Mouse (Mus musculus) liver, postnatal 0 days (tissue): ENCODE results near the gene Ptprg. TPM values are rescaled to one million over a fixed set of nuclear protein-coding genes. Genes with fewer than 3 reads are reported as not detected.

Experiments used
- ATAC-seq: fragments of 200-750 bp; cut with Nextera tagmentation; 2 replicates; pipeline ENCODE4 v1.8.0; 2017; ENCODE audit warnings: mild to moderate bottlenecking, moderate library complexity
- DNase-seq: peaks from one replicate; pipeline ENCODE4 v3.0.0-alpha.2; 2016
- H3K27ac ChIP-seq: fragments of 300-500 bp; sonication (generic); 2 replicates; pipeline ENCODE4 v1.5.1; 2014; ENCODE audit warnings: antibody characterized with exemption, moderate library complexity, mild to moderate bottlenecking, low read depth
- H3K27me3 ChIP-seq: fragments of 300-500 bp; sonication (generic); 2 replicates; pipeline ENCODE4 v1.6.1; 2014; ENCODE audit warnings: low read length, control low read depth, mixed read lengths; ENCODE audit not compliant: insufficient read depth
- H3K36me3 ChIP-seq: fragments of 300-500 bp; sonication (generic); replicated peaks from 2 replicates; pipeline ENCODE4 v1.6.1; 2014; ENCODE audit warnings: mild to moderate bottlenecking, control low read depth, low read length, moderate library complexity, mixed read lengths; ENCODE audit not compliant: insufficient read depth
- H3K4me1 ChIP-seq: fragments of 300-500 bp; sonication (generic); 2 replicates; pipeline ENCODE4 v1.6.1; 2014; ENCODE audit warnings: antibody characterized with exemption, mild to moderate bottlenecking, control low read depth; ENCODE audit not compliant: insufficient read depth
- H3K4me2 ChIP-seq: fragments of 300-500 bp; sonication (generic); 2 replicates; pipeline ENCODE4 v1.6.1; 2014; ENCODE audit warnings: low read depth, mild to moderate bottlenecking, low read length, moderate library complexity, mixed read lengths
- H3K4me3 ChIP-seq: fragments of 300-500 bp; sonication (generic); 2 replicates; pipeline ENCODE4 v1.5.1; 2014; ENCODE audit warnings: low read depth, low read length
- H3K9ac ChIP-seq: fragments of 300-500 bp; sonication (generic); replicated peaks from 2 replicates; pipeline ENCODE4 v1.6.1; 2014; ENCODE audit warnings: mild to moderate bottlenecking, moderate library complexity
- H3K9me3 ChIP-seq: fragments of 300-500 bp; sonication (generic); 2 replicates; pipeline ENCODE4 v1.6.1; 2016; ENCODE audit warnings: mild to moderate bottlenecking, control low read depth, low read length, mixed read lengths
- CTCF ChIP-seq: sonication (generic); IDR thresholded peaks from 2 replicates; pipeline ENCODE4 v1.5.1; 2016; ENCODE audit warnings: antibody characterized with exemption, low read depth
- EP300 ChIP-seq: IDR thresholded peaks from 2 replicates; pipeline ENCODE4 v1.6.1; 2016; ENCODE audit warnings: antibody characterized with exemption, low read depth, mild to moderate bottlenecking
- WGBS: fragments of 180-500 bp; shearing (Covaris S2); extraction: QIAGEN DNeasy Blood & Tissue Kit; methylation state at CpG from one replicate; pipeline ENCODE4 v1.1.7; 2014; ENCODE audit not compliant: insufficient replicate concordance; 5-methylcytosine and 5-hydroxymethylcytosine counted together
- polyA plus RNA-seq: library from polyadenylated mRNA; unstranded; fragments of >200 nt; fragmentation: Nextera tagmentation; extraction: Ambion mirVana; gene quantifications from 2 replicates; pipeline ENCODE4 v1.2.1, GENCODE M21; 2015

The Ptprg gene
- polyA plus RNA-seq, 1 experiment from 2014 or later: 2.7 TPM

DNA sequence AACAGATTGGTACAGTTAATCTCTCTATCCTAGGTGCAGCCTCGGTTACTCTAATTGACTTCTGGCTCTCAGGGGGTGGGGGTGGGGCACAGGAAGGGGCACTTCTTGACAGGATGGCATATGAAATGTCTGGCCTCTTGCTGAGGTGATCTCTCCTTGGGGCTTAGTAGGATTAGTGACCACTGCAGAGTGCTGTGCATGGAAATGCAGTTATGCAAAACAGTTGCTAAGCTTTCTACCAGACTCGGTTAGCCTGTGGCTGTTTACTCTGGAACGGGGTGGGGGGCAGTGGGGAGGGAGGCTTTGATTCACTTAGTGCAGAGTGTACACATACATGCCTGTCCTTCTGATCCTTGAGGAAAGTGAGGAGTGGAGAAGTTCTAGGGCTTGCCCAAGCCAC is 114.4 kb downstream of the Ptprg start:
- ATAC-seq: no peak
- H3K27me3 ChIP-seq: no peaks in the 10 kb centered on the region
- no peaks in the 10 kb centered on the region for H3K4me1 ChIP-seq
- H3K9ac ChIP-seq: no peak overlapping the region
- no peak overlapping the region for H3K4me2 ChIP-seq
- TF ChIP-seq CTCF: no peak
- TF ChIP-seq EP300: no peak
- no peak overlapping the region for H3K4me3 ChIP-seq
- WGBS: 21% methylated on average over 3 of the region's 3 CpGs
- DNase-seq: no peak
- H3K36me3 ChIP-seq: no peaks in the 10 kb centered on the region
- H3K9me3 ChIP-seq: no peaks in the 10 kb centered on the region
- no peak overlapping the region for H3K27ac ChIP-seq

DNA sequence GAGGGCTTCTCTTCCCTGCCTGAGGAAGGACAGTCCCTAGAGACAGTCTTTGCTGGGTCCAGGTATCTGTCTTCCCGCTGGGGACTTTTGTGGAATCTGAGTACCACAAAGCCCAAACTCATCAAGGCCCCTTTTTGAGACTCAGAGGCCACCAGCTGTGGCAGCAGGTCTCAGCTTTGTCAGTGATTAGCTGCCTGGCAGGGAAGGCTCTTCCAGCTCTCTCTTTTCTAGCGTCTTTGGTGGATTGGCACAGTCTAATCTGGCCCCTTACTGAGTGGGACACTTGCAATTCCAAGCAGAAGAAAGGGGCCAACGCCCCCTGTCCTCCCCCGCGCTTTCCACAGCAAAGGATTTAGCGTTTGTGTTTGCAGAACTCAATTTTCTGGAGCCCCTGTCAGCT is 117.5 kb downstream of the Ptprg start:
- TF ChIP-seq EP300: no peak
- TF ChIP-seq CTCF: no peak
- no peak overlapping the region for H3K9ac ChIP-seq
- H3K36me3 ChIP-seq: no peaks in the 10 kb centered on the region
- ATAC-seq (no peak), DNase-seq (no peak)
- no peaks in the 10 kb centered on the region for H3K27me3 ChIP-seq
- no peak overlapping the region for H3K4me2 ChIP-seq
- no peak overlapping the region for H3K27ac ChIP-seq
- WGBS: 32% methylated on average over 6 of the region's 6 CpGs
- H3K9me3 ChIP-seq: no peaks in the 10 kb centered on the region
- H3K4me1 ChIP-seq: no peaks in the 10 kb centered on the region
- no peak overlapping the region for H3K4me3 ChIP-seq

DNA sequence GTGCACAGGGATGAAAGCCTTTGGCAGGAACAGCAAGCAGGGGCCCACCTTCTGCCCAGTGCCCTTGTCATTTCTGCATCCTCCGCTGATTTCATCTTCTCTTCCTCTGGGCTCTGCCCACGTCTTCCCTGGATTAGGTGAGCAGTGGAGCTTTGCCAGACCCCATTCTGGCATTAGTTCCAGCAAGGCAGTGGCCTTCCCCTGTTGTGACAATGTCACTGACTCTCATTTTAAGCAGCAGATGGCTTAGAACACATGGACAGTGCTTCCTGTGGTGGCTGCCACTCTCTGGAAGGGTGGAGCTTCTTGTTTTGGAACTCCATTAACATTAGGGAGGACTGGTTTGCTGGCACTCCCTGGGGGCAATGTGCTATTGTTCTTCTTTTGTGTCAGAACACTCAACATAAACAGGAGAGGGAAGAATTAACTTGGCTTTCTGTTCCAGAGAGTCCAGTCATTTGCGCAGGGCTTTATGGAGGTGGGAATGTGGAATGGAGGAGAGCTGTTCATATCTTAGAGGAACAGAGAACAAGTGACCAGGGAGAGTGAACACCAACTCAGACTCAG is 119.7 kb downstream of the Ptprg start:
- no peak overlapping the region for H3K4me3 ChIP-seq
- H3K27ac ChIP-seq: no peak overlapping the region
- H3K9me3 ChIP-seq: no peaks in the 10 kb centered on the region
- no peak overlapping the region for H3K9ac ChIP-seq
- H3K27me3 ChIP-seq: no peaks in the 10 kb centered on the region
- TF ChIP-seq EP300: no peak
- no peak for TF ChIP-seq CTCF
- ATAC-seq (no peak), DNase-seq (no peak)
- no peaks in the 10 kb centered on the region for H3K4me1 ChIP-seq
- WGBS: 89% methylated on average over 3 of the region's 3 CpGs
- H3K4me2 ChIP-seq: no peak overlapping the region
- H3K36me3 ChIP-seq: no peaks in the 10 kb centered on the region

DNA sequence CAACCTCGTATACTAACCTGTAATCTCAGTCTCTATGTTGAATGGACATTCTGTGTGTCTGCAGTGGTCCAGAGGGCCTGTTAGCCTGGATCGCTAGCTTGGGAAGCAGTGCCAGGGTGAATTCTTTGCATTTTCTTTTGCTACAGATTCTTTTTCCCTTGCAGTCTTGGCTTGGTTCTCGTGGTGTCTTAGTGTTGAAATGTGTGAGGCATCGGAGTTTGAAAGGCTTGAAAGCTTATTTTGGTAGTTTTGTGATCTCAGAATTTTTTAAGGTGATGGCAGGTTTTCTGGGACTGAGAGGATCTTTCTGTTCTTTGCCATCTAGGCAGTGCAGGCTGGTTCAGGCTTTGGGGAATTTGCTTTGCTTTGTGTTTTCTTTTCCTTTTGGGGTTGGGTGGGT is 124.9 kb downstream of the Ptprg start:
- TF ChIP-seq CTCF (no peak), EP300 (no peak)
- Histone ChIP-seq H3K36me3 (no peaks in the 10 kb centered on the region), H3K9ac (no peak overlapping the region), H3K27me3 (no peaks in the 10 kb centered on the region), H3K4me3 (no peak overlapping the region), H3K4me2 (no peak overlapping the region), H3K9me3 (no peaks in the 10 kb centered on the region), H3K27ac (no peak overlapping the region), H3K4me1 (peaks cover 6% of the 10 kb centered on the region; the same call in 1 of the 2 replicates)
- no peak for DNase-seq
- no peak for ATAC-seq
- WGBS: 63% methylated on average over 4 of the region's 4 CpGs

DNA sequence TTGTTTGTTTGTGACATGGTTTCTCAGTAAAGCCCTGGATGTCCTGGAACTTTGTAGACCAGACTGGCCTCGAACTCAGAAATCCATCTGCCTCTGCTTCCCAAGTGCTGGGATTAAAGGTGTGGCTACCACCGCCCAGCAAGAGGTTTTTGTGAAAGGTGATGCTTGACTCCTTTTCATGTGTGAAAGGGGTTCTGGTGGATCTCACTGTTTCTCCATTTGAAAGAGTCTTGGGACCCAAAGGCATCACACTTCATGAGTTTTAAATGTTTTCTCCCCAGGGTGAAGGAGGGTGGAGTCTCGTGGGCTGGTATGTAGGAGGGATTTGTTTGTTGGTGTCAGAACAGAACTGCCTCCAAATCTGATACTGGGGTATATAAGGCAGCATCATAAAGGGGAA is 126.4 kb downstream of the Ptprg start:
- H3K9ac ChIP-seq: no peak overlapping the region
- no peaks in the 10 kb centered on the region for H3K27me3 ChIP-seq
- peaks cover 6% of the 10 kb centered on the region; the same call in 1 of the 2 replicates for H3K4me1 ChIP-seq
- H3K27ac ChIP-seq: no peak overlapping the region
- H3K36me3 ChIP-seq: no peaks in the 10 kb centered on the region
- H3K9me3 ChIP-seq: no peaks in the 10 kb centered on the region
- no peak for DNase-seq
- no peak overlapping the region for H3K4me2 ChIP-seq
- TF ChIP-seq EP300: no peak
- no peak for TF ChIP-seq CTCF
- H3K4me3 ChIP-seq: no peak overlapping the region
- ATAC-seq: no peak
- WGBS: 65% methylated on average over 3 of the region's 3 CpGs

DNA sequence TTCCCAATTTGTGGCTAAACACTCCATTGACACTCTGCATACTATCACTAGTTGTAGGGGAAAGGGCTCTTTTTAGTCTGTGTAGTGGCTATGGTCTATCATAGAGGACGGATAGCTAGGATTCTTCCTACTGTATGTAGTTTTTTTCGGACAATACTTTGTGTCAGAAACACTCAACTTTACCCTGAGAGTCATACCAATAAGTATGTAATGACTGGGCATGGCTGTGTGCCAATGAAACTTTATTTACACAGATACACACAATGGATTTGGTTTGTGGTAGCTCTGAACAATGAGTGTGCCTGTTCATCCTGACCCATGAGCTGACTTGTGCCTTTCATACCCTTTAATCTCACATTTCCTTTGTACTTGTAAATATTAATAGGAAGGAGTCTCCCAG is 127.3 kb downstream of the Ptprg start:
- Histone ChIP-seq H3K27me3 (no peaks in the 10 kb centered on the region), H3K36me3 (no peaks in the 10 kb centered on the region), H3K9ac (no peak overlapping the region), H3K4me1 (peaks cover 6% of the 10 kb centered on the region; the same call in 1 of the 2 replicates), H3K4me2 (no peak overlapping the region), H3K9me3 (no peaks in the 10 kb centered on the region), H3K27ac (no peak overlapping the region), H3K4me3 (no peak overlapping the region)
- WGBS: 60% methylated on average over 2 of the region's 2 CpGs
- no peak for TF ChIP-seq EP300
- TF ChIP-seq CTCF: no peak
- no peak for DNase-seq
- ATAC-seq: no peak

DNA sequence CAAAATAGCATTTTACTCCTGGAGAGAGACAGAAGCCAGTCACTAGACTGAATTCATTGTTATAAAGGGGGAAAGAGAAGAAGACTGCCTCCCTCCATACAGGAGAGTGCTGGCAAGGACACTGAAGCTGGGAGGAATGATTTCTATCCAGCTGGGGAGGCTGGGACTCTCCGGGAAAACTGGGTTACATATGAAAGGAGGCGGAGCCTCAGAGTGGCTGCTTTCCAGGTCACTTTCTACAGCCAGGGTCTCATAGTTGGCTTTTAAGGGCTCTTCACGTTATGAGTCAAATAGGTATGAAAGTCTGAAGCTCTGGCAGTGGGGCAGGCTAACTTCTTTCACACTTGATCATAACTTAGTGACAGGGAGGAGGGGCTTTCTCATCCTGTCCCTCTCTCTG is 129.1 kb downstream of the Ptprg start:
- ATAC-seq: no peak
- Histone ChIP-seq H3K4me2 (0 out of 2 replicates have a peak overlapping the region, but pooled peaks have one; percentile 26), H3K9ac (no peak overlapping the region), H3K27me3 (no peaks in the 10 kb centered on the region), H3K9me3 (no peaks in the 10 kb centered on the region), H3K36me3 (no peaks in the 10 kb centered on the region), H3K4me3 (no peak overlapping the region), H3K4me1 (peaks cover 6% of the 10 kb centered on the region; the same call in 1 of the 2 replicates), H3K27ac (no peak overlapping the region)
- no peak for DNase-seq
- TF ChIP-seq CTCF: no peak
- no peak for TF ChIP-seq EP300
- 38% methylated on average over 3 of the region's 3 CpGs for WGBS
